Mouse (Mus musculus) spleen, adult 2 months (tissue): Measurements from ENCODE around the gene St3gal2. TPM values are rescaled to one million over a fixed set of nuclear protein-coding genes. Genes with fewer than 3 reads are reported as not detected.
A peak's percentile ranks its signal among the peaks of the same experiment; 100 is the strongest.

Source experiments
- DNase-seq, 2 experiments: peaks; one replicate each; pipeline versions ENCODE4 v3.0.0 to v3.0.0-alpha.2; 2012 to 2021; ENCODE audit warnings: low spot score in 2 of 2, low read depth in 1 of 2
- H3K27ac ChIP-seq: fragments of 200-500 bp; 2 replicates; pipeline ENCODE4 v1.5.1; 2012; ENCODE audit warnings: low read length, inconsistent platforms; ENCODE audit not compliant: insufficient read depth
- H3K27me3 ChIP-seq: fragments of 200-500 bp; 2 replicates; pipeline ENCODE4 v1.6.1; 2012; ENCODE audit warnings: mild to moderate bottlenecking, moderate library complexity, low read length, inconsistent platforms; ENCODE audit not compliant: control insufficient read depth, insufficient read depth
- H3K36me3 ChIP-seq: fragments of 200-500 bp; 2 replicates; pipeline ENCODE4 v1.6.1; 2012; ENCODE audit warnings: mild to moderate bottlenecking, low read length, inconsistent platforms; ENCODE audit not compliant: control insufficient read depth, insufficient read depth
- H3K4me1 ChIP-seq: fragments of 200-500 bp; 2 replicates; pipeline ENCODE4 v1.6.1; 2011; ENCODE audit warnings: inconsistent platforms; ENCODE audit not compliant: control insufficient read depth, insufficient read depth, insufficient read length
- H3K4me3 ChIP-seq: fragments of 200-500 bp; 2 replicates; pipeline ENCODE4 v1.5.1; 2011; ENCODE audit warnings: mild to moderate bottlenecking, inconsistent platforms; ENCODE audit not compliant: insufficient read depth, insufficient read length; ENCODE audit errors: extremely low read depth
- CTCF ChIP-seq: fragments of 200-500 bp; IDR thresholded peaks from 2 replicates; pipeline ENCODE4 v1.5.1; 2011; ENCODE audit warnings: mild to moderate bottlenecking, inconsistent platforms; ENCODE audit not compliant: insufficient read depth, insufficient read length, insufficient replicate concordance; ENCODE audit errors: extremely low read depth
- POLR2A ChIP-seq: fragments of 200-500 bp; IDR thresholded peaks from 2 replicates; pipeline ENCODE4 v1.6.1; 2011; ENCODE audit warnings: low read depth, low read length, inconsistent platforms
- WGBS: fragments of 180-500 bp; shearing (Covaris S2); methylation state at CpG from one replicate; pipeline ENCODE4 v1.1.7; 2018; 5-methylcytosine and 5-hydroxymethylcytosine counted together
- polyA plus RNA-seq: library from polyadenylated mRNA; depleted of rRNA; stranded (reverse); fragments of >200 nt; gene quantifications from 2 replicates; pipeline ENCODE4 v1.2.3, GENCODE M21; 2012

The St3gal2 gene
- polyA plus RNA-seq, 1 experiment, result 25.5 TPM

- Histone ChIP-seq H3K27me3 (no peaks in the 10 kb centered on the region), H3K4me3 (no peak overlapping the region), H3K4me1 (no peaks in the 10 kb centered on the region), H3K36me3 (no peaks in the 10 kb centered on the region), H3K27ac (peak overlapping the region; percentile 33; the same call in 1 of the 2 replicates)
- DNase-seq, result no peak
- WGBS, result 39% methylated on average over 15 of the region's 15 CpGs
- TF ChIP-seq CTCF, result no peak
- TF ChIP-seq POLR2A, result no peak
These were observed 7.8 kb upstream of the St3gal2 start for GRCm38 (mm10) chr8:110911576-110912570.

GRCm38 (mm10) chr8:110917415-110917814 lies 2.3 kb upstream of the St3gal2 start:
- no peak for TF ChIP-seq CTCF
- no peak for TF ChIP-seq POLR2A
- no peak overlapping the region for H3K4me3 ChIP-seq
- no peak overlapping the region for H3K27ac ChIP-seq
- DNase-seq, result no peak
- H3K36me3 ChIP-seq, result no peaks in the 10 kb centered on the region
- no peaks in the 10 kb centered on the region for H3K27me3 ChIP-seq
- 40% methylated on average over 2 of the region's 2 CpGs for WGBS
- peaks cover 7% of the 10 kb centered on the region; the same call in 1 of the 2 replicates for H3K4me1 ChIP-seq

- TF ChIP-seq POLR2A (no peak), CTCF (no peak)
- H3K36me3 ChIP-seq, result no peaks in the 10 kb centered on the region
- no peak overlapping the region for H3K27ac ChIP-seq
- no peak for DNase-seq
- peaks cover 7% of the 10 kb centered on the region; the same call in 1 of the 2 replicates for H3K4me1 ChIP-seq
- 73% methylated on average over 11 of the region's 11 CpGs for WGBS
- H3K4me3 ChIP-seq, result no peak overlapping the region
- H3K27me3 ChIP-seq, result no peaks in the 10 kb centered on the region
These were observed 1.7 kb upstream of the St3gal2 start for GRCm38 (mm10) chr8:110918027-110918426.

GRCm38 (mm10) chr8:110918460-110918859 lies 1.3 kb upstream of the St3gal2 start:
- H3K27ac ChIP-seq, result no peak overlapping the region
- TF ChIP-seq POLR2A, result no peak
- no peak for TF ChIP-seq CTCF
- 32% methylated on average over 8 of the region's 8 CpGs for WGBS

GRCm38 (mm10) chr8:110920032-110920772 lies 480 bp downstream of the St3gal2 start:
- Histone ChIP-seq H3K27me3 (no peaks in the 10 kb centered on the region), H3K27ac (peak overlapping the region; percentile 17), H3K4me1 (peaks cover 7% of the 10 kb centered on the region; the same call in 1 of the 2 replicates), H3K36me3 (no peaks in the 10 kb centered on the region), H3K4me3 (peak overlapping the region; percentile 69)
- TF ChIP-seq CTCF, result no peak
- 6% methylated on average over 37 of the region's 37 CpGs for WGBS
- no peak for DNase-seq

More at GRCm38 (mm10) chr8:110918460-110918859, 1.3 kb upstream of the St3gal2 start:
- no peaks in the 10 kb centered on the region for H3K27me3 ChIP-seq
- no peak for DNase-seq
- H3K36me3 ChIP-seq, result no peaks in the 10 kb centered on the region
- no peak overlapping the region for H3K4me3 ChIP-seq
- peaks cover 7% of the 10 kb centered on the region; the same call in 1 of the 2 replicates for H3K4me1 ChIP-seq

- no peak overlapping the region; the same call in 1 of the 2 replicates for H3K27ac ChIP-seq
- no peak for DNase-seq
- no peaks in the 10 kb centered on the region for H3K27me3 ChIP-seq
- H3K36me3 ChIP-seq, result no peaks in the 10 kb centered on the region
- WGBS, result 60% methylated on average over 3 of the region's 3 CpGs
- no peak for TF ChIP-seq CTCF
- no peak for TF ChIP-seq POLR2A
- H3K4me3 ChIP-seq, result peak overlapping the region; percentile 69
- H3K4me1 ChIP-seq, result peaks cover 7% of the 10 kb centered on the region; the same call in 1 of the 2 replicates
These were observed 1.1 kb downstream of the St3gal2 start for GRCm38 (mm10) chr8:110920773-110921277.
